Comparison of ENCODE assay signal across 18 mouse cellular contexts in genomic region chr9:72537086-72537485, GRCm38 (mm10). TPM values are rescaled to one million over a fixed set of nuclear protein-coding genes. Genes with fewer than 3 reads are reported as not detected.
DNase-seq lines count a peak whose midpoint lies in the region; ATAC-seq and TF ChIP-seq lines count a peak whose summit lies in the region.
"Had no signal": no experiment of that assay in that cellular context is flagged by ENCODE, and none has a peak within 500 bp of the region (broad histone marks: within the 10 kb centered on the region; RNA-seq: fewer than 3 reads in every experiment).

No protein-coding gene starts in this region.

- no peak overlapping the region for H3K4me3 ChIP-seq in gastrocnemius, adult 2 months
- H3K4me3 ChIP-seq in kidney, postnatal 0 days (replicated peaks; ENCODE audit: low read depth, low read length) = no peak overlapping the region
- H3K4me3 ChIP-seq: heart, embryonic 12.5 days; hindbrain, embryonic 13.5 days; limb, embryonic 13.5 days had no signal

- H3K9ac ChIP-seq in kidney, postnatal 0 days (ENCODE audit: low read depth, low read length) = no peak overlapping the region
- H3K9ac ChIP-seq: forebrain, postnatal 0 days; heart, embryonic 12.5 days; hindbrain, embryonic 13.5 days; limb, embryonic 13.5 days had no signal

- no peaks in the 10 kb centered on the region for H3K27me3 ChIP-seq in kidney, postnatal 0 days (ENCODE audit: insufficient read depth, low read length)
- no peaks in the 10 kb centered on the region for H3K27me3 ChIP-seq in splenic B cell, adult 2 months (ENCODE audit: control insufficient read depth, insufficient read depth, low read length, poor library complexity, severe bottlenecking)
- H3K27me3 ChIP-seq: CH12.LX; heart, embryonic 12.5 days; hindbrain, embryonic 13.5 days; limb, embryonic 13.5 days had no signal

- no peak overlapping the region for H3K27ac ChIP-seq in gastrocnemius, adult 2 months
- no peak overlapping the region for H3K27ac ChIP-seq in kidney, postnatal 0 days
- H3K27ac ChIP-seq: hindbrain, embryonic 13.5 days; limb, embryonic 13.5 days had no signal

- TF ChIP-seq CTCF in gastrocnemius, adult 2 months (IDR thresholded peaks at IDR 0.05) = peak; percentile 26; the same call in 1 of the 2 replicates
- peak; percentile 40 for TF ChIP-seq CTCF in kidney, postnatal 0 days (IDR thresholded peaks at IDR 0.05; ENCODE audit: low read depth)

- WGBS in kidney, postnatal 0 days = 61% methylated on average over 1 of the region's 1 CpGs

- H3K9me3 ChIP-seq in kidney, postnatal 0 days (replicated peaks; ENCODE audit: low read length) = no peaks in the 10 kb centered on the region
- H3K9me3 ChIP-seq: heart, embryonic 12.5 days; hindbrain, embryonic 13.5 days; limb, embryonic 13.5 days had no signal

- H3K4me2 ChIP-seq in kidney, postnatal 0 days (ENCODE audit: low read length) = no peak overlapping the region
- H3K4me2 ChIP-seq: heart, embryonic 12.5 days; hindbrain, embryonic 13.5 days; limb, embryonic 13.5 days had no signal

- no peak for ATAC-seq in kidney, postnatal 0 days (replicated peaks; ENCODE audit: low FRiP score, low read depth)
- ATAC-seq: forebrain, postnatal 0 days; intestine, embryonic 16.5 days had no signal

- no peaks in the 10 kb centered on the region for H3K4me1 ChIP-seq in kidney, postnatal 0 days (replicated peaks; ENCODE audit: insufficient read depth, low read length)
- H3K4me1 ChIP-seq: heart, embryonic 12.5 days had no signal

- H3K36me3 ChIP-seq in kidney, postnatal 0 days (ENCODE audit: insufficient read depth, low read length) = 0 out of 2 replicates have a peak, but pooled peaks cover 5% of the 10 kb centered on the region
- H3K36me3 ChIP-seq in splenic B cell, adult 2 months (ENCODE audit: control insufficient read depth, insufficient read depth, low read length, poor library complexity, severe bottlenecking) = 0 out of 2 replicates have a peak, but pooled peaks cover 3% of the 10 kb centered on the region

- no peak for DNase-seq in gastrocnemius, adult 2 months
- no peak for DNase-seq in gastrocnemius, postnatal 14 days
- DNase-seq in kidney, postnatal 0 days (ENCODE audit: low spot score) = no peak
- no peak for DNase-seq in kidney, adult 11 months
- peak; percentile 9 for DNase-seq in lung, postnatal 36 days
- no peak for DNase-seq in lung, adult 18-20 months
- peak; percentile 12 for DNase-seq in splenic B cell, adult 2 months (ENCODE audit: low read depth, low spot score)
- no peak for DNase-seq in frontal cortex, postnatal 25 days (ENCODE audit: low spot score in 2 of 2)
- DNase-seq: cerebellum, adult 9-10 months; forebrain, postnatal 0 days; heart, postnatal 14 days; right cerebral cortex, postnatal 4 days; thymus, postnatal 14 days had no signal

- intact Hi-C loops in gastrocnemius, adult 2 months (cut with DNase I) = loop anchor here (10.0 kb wide), 1 partner anchor 138 kb away; no protein-coding TSS in a partner anchor
- intact Hi-C loops in gastrocnemius, postnatal 14 days (cut with DNase I; ENCODE audit: low total_unique reads) = no loop called here

RNA-seq across cellular contexts. Expression of gene Rfx7, which starts 5.0 kb away (rescaled TPM):
- total RNA-seq in gastrocnemius, adult 2 months (2021) = 10 to 100 TPM; 18.9 to 19.2 TPM
- total RNA-seq in gastrocnemius, postnatal 14 days (2021) = 10 to 100 TPM; 22.1 to 23.7 TPM
- 8.2 and 9.6 TPM in 2 replicates for polyA plus RNA-seq in kidney, postnatal 0 days (2015; fragmentation: Nextera tagmentation; extraction: Ambion mirVana)

RNA-seq across cellular contexts. Expression of gene Tex9, which starts 45.1 kb away (rescaled TPM):
- 1 to 10 TPM; 1.8 TPM for total RNA-seq in gastrocnemius, adult 2 months (2021)
- 1 to 10 TPM; 3.0 to 3.1 TPM for total RNA-seq in gastrocnemius, postnatal 14 days (2021)
- 25.9 and 28.5 TPM in 2 replicates for polyA plus RNA-seq in kidney, postnatal 0 days (2015; fragmentation: Nextera tagmentation; extraction: Ambion mirVana)

Comparison
In these comparisons a context has a peak if more than half of its experiments do, and no peak if none do; other contexts are left out.
1. DNase-seq: peak in lung, postnatal 36 days (single experiment) and splenic B cell, adult 2 months (single experiment); none in gastrocnemius, adult 2 months (single experiment), gastrocnemius, postnatal 14 days (single experiment), kidney, postnatal 0 days (single experiment), kidney, adult 11 months (single experiment), lung, adult 18-20 months (0 of 2) and frontal cortex, postnatal 25 days (0 of 2).